Mouse (Mus musculus) intestine, embryonic 16.5 days (tissue): ENCODE results near the gene Tm6sf1. TPM values are rescaled to one million over a fixed set of nuclear protein-coding genes. Genes with fewer than 3 reads are reported as not detected.

Source experiments
- polyA plus RNA-seq: library from polyadenylated mRNA; unstranded; fragments of >200 nt; fragmentation: Nextera tagmentation; extraction: Ambion mirVana; gene quantifications from 2 replicates; pipeline ENCODE4 v1.2.1, GENCODE M21; 2015

Gene Tm6sf1
- polyA plus RNA-seq, 1 experiment from 2014 or later: 18.0 TPM

Other genes with a start within 250 kb of the Tm6sf1 start
- 43.6 TPM in 2 replicates for gene Homer2, start 151.5 kb upstream of the Tm6sf1 start, polyA plus RNA-seq
- gene Ramac, start 96.1 kb upstream of the Tm6sf1 start, polyA plus RNA-seq: 125 and 135 TPM in 2 replicates
- 56.3 and 59.6 TPM in 2 replicates for gene 3110040N11Rik, start 69.5 kb upstream of the Tm6sf1 start, polyA plus RNA-seq
- 23.0 and 44.7 TPM in 2 replicates for gene Btbd1, start 29.6 kb upstream of the Tm6sf1 start, polyA plus RNA-seq
- not detected in 2 replicates for gene Gm10160, start 3.2 kb upstream of the Tm6sf1 start, polyA plus RNA-seq
- gene Hdgfl3, start 75.5 kb downstream of the Tm6sf1 start, polyA plus RNA-seq: 6.3 and 6.7 TPM in 2 replicates
- gene Bnc1, start 133.3 kb downstream of the Tm6sf1 start, polyA plus RNA-seq: 2.1 TPM in 2 replicates